Mouse (Mus musculus): ENCODE measurements around the gene Tor4a. TPM values are rescaled to one million over a fixed set of nuclear protein-coding genes. Genes with fewer than 3 reads are reported as not detected.

Gene Tor4a
- polyA plus RNA-seq, 1 experiment from 2014 or later, result 6.2 TPM

GRCm38 (mm10) chr2:25177076-25177475, 19.6 kb downstream of the Tor4a start:
- peaks cover 56% of the 10 kb centered on the region for H3K27me3 ChIP-seq
- H3K9ac ChIP-seq, result no peak overlapping the region
- H3K27ac ChIP-seq (replicated peaks), result no peak overlapping the region
- 52% methylated on average over 4 of the region's 4 CpGs for WGBS (ENCODE audit: insufficient replicate concordance)
- no peak overlapping the region for H3K4me3 ChIP-seq (replicated peaks)
- H3K9me3 ChIP-seq (replicated peaks), result no peaks in the 10 kb centered on the region
- no peaks in the 10 kb centered on the region for H3K36me3 ChIP-seq (replicated peaks)
- no peak overlapping the region for H3K4me2 ChIP-seq
- no peak for ATAC-seq (ENCODE audit: insufficient read depth)
- peaks cover 78% of the 10 kb centered on the region for H3K4me1 ChIP-seq (replicated peaks)

- Histone ChIP-seq H3K4me3 (replicated peaks) (no peak overlapping the region), H3K9ac (no peak overlapping the region), H3K4me2 (no peak overlapping the region), H3K27me3 (peaks cover 51% of the 10 kb centered on the region), H3K36me3 (replicated peaks) (no peaks in the 10 kb centered on the region), H3K9me3 (replicated peaks) (no peaks in the 10 kb centered on the region), H3K4me1 (replicated peaks) (peaks cover 75% of the 10 kb centered on the region), H3K27ac (replicated peaks) (no peak overlapping the region)
- no peak for ATAC-seq (ENCODE audit: insufficient read depth)
- WGBS (ENCODE audit: insufficient replicate concordance), result 56% methylated on average over 6 of the region's 6 CpGs
These were observed 20.1 kb downstream of the Tor4a start for GRCm38 (mm10) chr2:25176573-25176972.

GRCm38 (mm10) chr2:25175690-25176078, 21.0 kb downstream of the Tor4a start:
- Histone ChIP-seq H3K27ac (replicated peaks) (peak overlapping the region; percentile 29; the same call in 1 of the 2 replicates), H3K36me3 (replicated peaks) (no peaks in the 10 kb centered on the region), H3K4me1 (replicated peaks) (peaks cover 66% of the 10 kb centered on the region), H3K9me3 (replicated peaks) (no peaks in the 10 kb centered on the region), H3K9ac (no peak overlapping the region), H3K27me3 (peaks cover 42% of the 10 kb centered on the region), H3K4me2 (0 out of 2 replicates have a peak overlapping the region, but pooled peaks have one; percentile 26), H3K4me3 (replicated peaks) (no peak overlapping the region)
- 73% methylated on average over 4 of the region's 4 CpGs for WGBS (ENCODE audit: insufficient replicate concordance)
- ATAC-seq (ENCODE audit: insufficient read depth), result no peak

- no peak overlapping the region for H3K4me3 ChIP-seq (replicated peaks)
- 35% methylated on average over 7 of the region's 7 CpGs for WGBS (ENCODE audit: insufficient replicate concordance)
- ATAC-seq (ENCODE audit: insufficient read depth), result peak; percentile 54
- no peaks in the 10 kb centered on the region for H3K9me3 ChIP-seq (replicated peaks)
- H3K9ac ChIP-seq, result no peak overlapping the region
- H3K27me3 ChIP-seq, result peaks cover 36% of the 10 kb centered on the region
- peaks cover 66% of the 10 kb centered on the region for H3K4me1 ChIP-seq (replicated peaks)
- H3K27ac ChIP-seq (replicated peaks), result peak overlapping the region; percentile 33; the same call in 1 of the 2 replicates
- H3K36me3 ChIP-seq (replicated peaks), result no peaks in the 10 kb centered on the region
- H3K4me2 ChIP-seq, result peak overlapping the region; percentile 26
These were observed 21.6 kb downstream of the Tor4a start for GRCm38 (mm10) chr2:25174866-25175689.

GRCm38 (mm10) chr2:25173821-25174220, 22.9 kb downstream of the Tor4a start:
- Histone ChIP-seq H3K9ac (no peak overlapping the region), H3K27me3 (peaks cover 24% of the 10 kb centered on the region), H3K9me3 (replicated peaks) (no peaks in the 10 kb centered on the region), H3K36me3 (replicated peaks) (no peaks in the 10 kb centered on the region), H3K4me2 (no peak overlapping the region), H3K4me3 (replicated peaks) (no peak overlapping the region), H3K4me1 (replicated peaks) (peaks cover 72% of the 10 kb centered on the region), H3K27ac (replicated peaks) (no peak overlapping the region)
- no peak for ATAC-seq (ENCODE audit: insufficient read depth)
- 90% methylated on average over 4 of the region's 4 CpGs for WGBS (ENCODE audit: insufficient replicate concordance)

GRCm38 (mm10) chr2:25172629-25173028, 24.1 kb downstream of the Tor4a start:
- ATAC-seq (ENCODE audit: insufficient read depth), result no peak
- 37% methylated on average over 8 of the region's 8 CpGs for WGBS (ENCODE audit: insufficient replicate concordance)

GRCm38 (mm10) chr2:25171769-25172153, 24.9 kb downstream of the Tor4a start:
- no peaks in the 10 kb centered on the region for H3K9me3 ChIP-seq (replicated peaks)
- H3K4me3 ChIP-seq (replicated peaks), result no peak overlapping the region
- H3K9ac ChIP-seq, result no peak overlapping the region
- H3K27ac ChIP-seq (replicated peaks), result no peak overlapping the region
- H3K4me2 ChIP-seq, result no peak overlapping the region
- peaks cover 80% of the 10 kb centered on the region for H3K4me1 ChIP-seq (replicated peaks)
- peaks cover 5% of the 10 kb centered on the region for H3K27me3 ChIP-seq
- H3K36me3 ChIP-seq (replicated peaks), result no peaks in the 10 kb centered on the region
- ATAC-seq (ENCODE audit: insufficient read depth), result no peak
- 62% methylated on average over 1 of the region's 1 CpGs for WGBS (ENCODE audit: insufficient replicate concordance)

More at GRCm38 (mm10) chr2:25172629-25173028, 24.1 kb downstream of the Tor4a start:
- H3K9me3 ChIP-seq (replicated peaks), result no peaks in the 10 kb centered on the region
- H3K4me2 ChIP-seq, result no peak overlapping the region
- H3K9ac ChIP-seq, result no peak overlapping the region
- H3K27ac ChIP-seq (replicated peaks), result no peak overlapping the region; the same call in 1 of the 2 replicates
- H3K4me1 ChIP-seq (replicated peaks), result peaks cover 72% of the 10 kb centered on the region
- H3K27me3 ChIP-seq, result peaks cover 12% of the 10 kb centered on the region
- H3K36me3 ChIP-seq (replicated peaks), result no peaks in the 10 kb centered on the region
- no peak overlapping the region for H3K4me3 ChIP-seq (replicated peaks)

GRCm38 (mm10) chr2:25171101-25171768, 25.5 kb downstream of the Tor4a start:
- no peak for ATAC-seq (ENCODE audit: insufficient read depth)
- 83% methylated on average over 6 of the region's 6 CpGs for WGBS (ENCODE audit: insufficient replicate concordance)
- Histone ChIP-seq H3K36me3 (replicated peaks) (no peaks in the 10 kb centered on the region), H3K9ac (no peak overlapping the region), H3K4me1 (replicated peaks) (peaks cover 81% of the 10 kb centered on the region), H3K4me2 (no peak overlapping the region), H3K27ac (replicated peaks) (no peak overlapping the region), H3K4me3 (replicated peaks) (no peak overlapping the region), H3K27me3 (no peaks in the 10 kb centered on the region), H3K9me3 (replicated peaks) (no peaks in the 10 kb centered on the region)

GRCm38 (mm10) chr2:25170326-25171100, 26.2 kb downstream of the Tor4a start:
- no peak overlapping the region for H3K9ac ChIP-seq
- no peaks in the 10 kb centered on the region for H3K27me3 ChIP-seq
- 45% methylated on average over 10 of the region's 10 CpGs for WGBS (ENCODE audit: insufficient replicate concordance)
- H3K4me1 ChIP-seq (replicated peaks), result peaks cover 75% of the 10 kb centered on the region
- no peak overlapping the region for H3K27ac ChIP-seq (replicated peaks)
- H3K4me2 ChIP-seq, result no peak overlapping the region
- no peaks in the 10 kb centered on the region for H3K36me3 ChIP-seq (replicated peaks)
- no peaks in the 10 kb centered on the region for H3K9me3 ChIP-seq (replicated peaks)
- ATAC-seq (ENCODE audit: insufficient read depth), result no peak
- no peak overlapping the region for H3K4me3 ChIP-seq (replicated peaks)

GRCm38 (mm10) chr2:25169778-25170177, 26.9 kb downstream of the Tor4a start:
- H3K27ac ChIP-seq (replicated peaks), result no peak overlapping the region
- H3K4me3 ChIP-seq (replicated peaks), result no peak overlapping the region
- no peak overlapping the region for H3K9ac ChIP-seq
- no peaks in the 10 kb centered on the region for H3K36me3 ChIP-seq (replicated peaks)
- no peaks in the 10 kb centered on the region for H3K9me3 ChIP-seq (replicated peaks)
- H3K27me3 ChIP-seq, result no peaks in the 10 kb centered on the region
- H3K4me1 ChIP-seq (replicated peaks), result peaks cover 73% of the 10 kb centered on the region
- WGBS (ENCODE audit: insufficient replicate concordance), result 42% methylated on average over 5 of the region's 5 CpGs
- ATAC-seq (ENCODE audit: insufficient read depth), result no peak
- H3K4me2 ChIP-seq, result no peak overlapping the region

- Histone ChIP-seq H3K27ac (replicated peaks) (peak overlapping the region; percentile 53; the same call in 1 of the 2 replicates), H3K9me3 (replicated peaks) (no peaks in the 10 kb centered on the region), H3K4me3 (replicated peaks) (peak overlapping the region; percentile 56), H3K4me2 (peak overlapping the region; percentile 84), H3K4me1 (replicated peaks) (peaks cover 64% of the 10 kb centered on the region), H3K36me3 (replicated peaks) (no peaks in the 10 kb centered on the region), H3K9ac (peak overlapping the region; percentile 52; the same call in 1 of the 2 replicates), H3K27me3 (peaks cover 8% of the 10 kb centered on the region; the same call in 1 of the 2 replicates)
- ATAC-seq (ENCODE audit: insufficient read depth), result no peak
- 24% methylated on average over 2 of the region's 2 CpGs for WGBS (ENCODE audit: insufficient replicate concordance)
These were observed 28.1 kb downstream of the Tor4a start for GRCm38 (mm10) chr2:25168665-25168978.

All from liver, embryonic 15.5 days (tissue).